Mouse (Mus musculus) kidney, adult 2 months (tissue): ENCODE results near the gene Svop.

Experiments
- CTCF ChIP-seq: fragments of 200-500 bp; conservative IDR thresholded peaks from 2 replicates; pipeline ENCODE4 v1.5.1; 2011; ENCODE audit warnings: low read depth, mild to moderate bottlenecking, control low read depth, low read length, moderate library complexity, mixed read lengths; ENCODE audit not compliant: insufficient read depth, insufficient read length
- POLR2A ChIP-seq: fragments of 200-500 bp; IDR thresholded peaks from one replicate; pipeline ENCODE4 v1.6.1; 2011; ENCODE audit warnings: low read depth, low read length, control low read depth

- TF ChIP-seq CTCF, result no peak
- no peak for TF ChIP-seq POLR2A
Measured at GRCm38 (mm10) chr5:114009049-114009448, 82.3 kb downstream of the Svop start.
